Mouse (Mus musculus): ENCODE data around the gene Ube2c. TPM values are rescaled to one million over a fixed set of nuclear protein-coding genes. Genes with fewer than 3 reads are reported as not detected.
"Not testable (repeated sequence)": the region's sequence is repeated elsewhere in the genome, so short reads cannot be mapped to it uniquely, and the experiment has no call there.

Ube2c gene
- total RNA-seq, 2 experiments from 2014 or later, result 0.36 TPM; not detected in 1

GRCm38 (mm10) chr2:164793772-164794171 lies 24.1 kb downstream of the Ube2c start:
- no peak for TF ChIP-seq CTCF (IDR thresholded peaks at IDR 0.05)
- no peak overlapping the region for H3K27ac ChIP-seq
- no peak overlapping the region for H3K4me3 ChIP-seq
- no peak for DNase-seq (ENCODE audit: extremely low spot score in 1 of 2, low spot score in 2 of 2)
- intact Hi-C loops (cut with DNase I), result no loop called here

GRCm38 (mm10) chr2:164794293-164794692 lies 24.6 kb downstream of the Ube2c start:
- peak; percentile 75 to 80 for DNase-seq (ENCODE audit: extremely low spot score in 1 of 2, low spot score in 2 of 2)
- H3K4me3 ChIP-seq, result no peak overlapping the region
- intact Hi-C loops (cut with DNase I), result no loop called here
- TF ChIP-seq CTCF (IDR thresholded peaks at IDR 0.05), result peak; percentile 91
- no peak overlapping the region for H3K27ac ChIP-seq

- intact Hi-C loops (cut with DNase I), result no loop called here
These were observed 26.2 kb downstream of the Ube2c start for GRCm38 (mm10) chr2:164795868-164796267.

GRCm38 (mm10) chr2:164798554-164798953 lies 28.9 kb downstream of the Ube2c start:
- intact Hi-C loops (cut with DNase I); H3K27ac ChIP-seq; H3K4me3 ChIP-seq; DNase-seq (ENCODE audit: extremely low spot score in 1 of 2, low spot score in 2 of 2): not testable (repeated sequence)
- peak; percentile 44 for TF ChIP-seq CTCF (IDR thresholded peaks at IDR 0.05)

More at GRCm38 (mm10) chr2:164795868-164796267, 26.2 kb downstream of the Ube2c start:
- Histone ChIP-seq H3K4me3 (no peak overlapping the region), H3K27ac (no peak overlapping the region)
- TF ChIP-seq CTCF (IDR thresholded peaks at IDR 0.05), result no peak
- no peak for DNase-seq (ENCODE audit: extremely low spot score in 1 of 2, low spot score in 2 of 2)

GRCm38 (mm10) chr2:164800252-164801004 lies 30.7 kb downstream of the Ube2c start:
- no peak for DNase-seq (ENCODE audit: extremely low spot score in 1 of 2, low spot score in 2 of 2)
- H3K4me3 ChIP-seq, result no peak overlapping the region
- intact Hi-C loops (cut with DNase I), result no loop called here
- TF ChIP-seq CTCF (IDR thresholded peaks at IDR 0.05), result no peak
- H3K27ac ChIP-seq, result no peak overlapping the region

GRCm38 (mm10) chr2:164803201-164803920 lies 33.7 kb downstream of the Ube2c start:
- intact Hi-C loops (cut with DNase I), result no loop called here
- H3K27ac ChIP-seq, result no peak overlapping the region
- DNase-seq (ENCODE audit: extremely low spot score in 1 of 2, low spot score in 2 of 2), result no peak
- peak overlapping the region; percentile 77 for H3K4me3 ChIP-seq
- no peak for TF ChIP-seq CTCF (IDR thresholded peaks at IDR 0.05)

- Histone ChIP-seq H3K4me3 (peak overlapping the region; percentile 77), H3K27ac (no peak overlapping the region)
- intact Hi-C loops (cut with DNase I), result loop anchor here (2.0 kb wide), 1 partner anchor 19 kb away; the partner anchor contains the start of gene Zswim1
- TF ChIP-seq CTCF (IDR thresholded peaks at IDR 0.05), result no peak; the same call in 1 of the 2 replicates
- DNase-seq (ENCODE audit: extremely low spot score in 1 of 2, low spot score in 2 of 2), result no peak
These were observed 34.2 kb downstream of the Ube2c start for GRCm38 (mm10) chr2:164803921-164804313.

- no peak; the same call in 1 of the 2 replicates for TF ChIP-seq CTCF (IDR thresholded peaks at IDR 0.05)
- peak within 1 kb of the TSS; percentile 88 for H3K27ac ChIP-seq
- H3K4me3 ChIP-seq, result peak within 1 kb of the TSS; percentile 77
- intact Hi-C loops (cut with DNase I), result loop anchor here (2.0 kb wide), 1 partner anchor 18 kb away; the partner anchor contains the start of gene Zswim1
- DNase-seq (ENCODE audit: extremely low spot score in 1 of 2, low spot score in 2 of 2), result peak; percentile 97 to 98
These were observed 35.0 kb downstream of the Ube2c start, which contains the start of the genes Acot8 and Zswim3 for GRCm38 (mm10) chr2:164804533-164805331. TSS of gene Acot8 (minus strand) at chr2:164804882. TSS of gene Zswim3 (plus strand) at chr2:164805098.

- Histone ChIP-seq H3K27ac (peak overlapping the region; percentile 88), H3K4me3 (peak overlapping the region; percentile 77)
- DNase-seq (ENCODE audit: extremely low spot score in 1 of 2, low spot score in 2 of 2), result peak in 1 of 2 experiments; percentile 32
- no peak for TF ChIP-seq CTCF (IDR thresholded peaks at IDR 0.05)
- intact Hi-C loops (cut with DNase I), result loop anchor here (2.0 kb wide), 1 partner anchor 17 kb away; the partner anchor contains the start of gene Zswim1
These were observed 35.6 kb downstream of the Ube2c start for GRCm38 (mm10) chr2:164805332-164805718.

- intact Hi-C loops (cut with DNase I), result no loop called here
- H3K27ac ChIP-seq, result no peak overlapping the region
- no peak overlapping the region for H3K4me3 ChIP-seq
- no peak for DNase-seq (ENCODE audit: extremely low spot score in 1 of 2, low spot score in 2 of 2)
- TF ChIP-seq CTCF (IDR thresholded peaks at IDR 0.05), result no peak
These were observed 36.9 kb downstream of the Ube2c start for GRCm38 (mm10) chr2:164806614-164807013.

- no peak for TF ChIP-seq CTCF (IDR thresholded peaks at IDR 0.05)
- H3K4me3 ChIP-seq, result no peak overlapping the region
- intact Hi-C loops (cut with DNase I), result no loop called here
- DNase-seq (ENCODE audit: extremely low spot score in 1 of 2, low spot score in 2 of 2), result no peak
- H3K27ac ChIP-seq, result no peak overlapping the region
These were observed 43.9 kb downstream of the Ube2c start for GRCm38 (mm10) chr2:164813557-164813956.

Measured in left cerebral cortex, adult 2 months (tissue).